Mouse (Mus musculus): ENCODE measurements around the gene Pcbp3.

Pcbp3 gene

DNA sequence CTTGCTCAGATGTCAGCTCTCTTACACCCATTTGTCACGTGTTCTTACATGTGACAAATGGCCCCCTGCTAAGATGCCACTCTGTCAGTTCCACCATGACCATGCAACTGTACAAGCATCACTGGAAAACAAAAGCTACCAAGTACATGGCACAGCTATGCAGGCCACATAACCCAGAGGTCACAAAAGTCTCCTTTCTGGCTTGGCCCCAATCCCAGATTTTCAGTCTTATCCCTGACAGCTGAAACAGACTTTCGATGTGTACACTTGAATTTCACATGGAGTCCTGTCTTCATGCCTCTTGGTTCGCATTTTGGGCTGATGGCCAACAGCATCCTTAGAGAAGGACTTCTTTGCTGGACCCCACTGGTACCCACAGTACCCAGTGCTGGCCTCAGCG is 116.8 kb downstream of the Pcbp3 start:
- no peak for DNase-seq (ENCODE audit: low spot score in 2 of 2)

- no peak for DNase-seq (ENCODE audit: low spot score in 2 of 2)
These were observed 117.3 kb downstream of the Pcbp3 start for GRCm38 (mm10) chr10:76844365-76844764.

DNA sequence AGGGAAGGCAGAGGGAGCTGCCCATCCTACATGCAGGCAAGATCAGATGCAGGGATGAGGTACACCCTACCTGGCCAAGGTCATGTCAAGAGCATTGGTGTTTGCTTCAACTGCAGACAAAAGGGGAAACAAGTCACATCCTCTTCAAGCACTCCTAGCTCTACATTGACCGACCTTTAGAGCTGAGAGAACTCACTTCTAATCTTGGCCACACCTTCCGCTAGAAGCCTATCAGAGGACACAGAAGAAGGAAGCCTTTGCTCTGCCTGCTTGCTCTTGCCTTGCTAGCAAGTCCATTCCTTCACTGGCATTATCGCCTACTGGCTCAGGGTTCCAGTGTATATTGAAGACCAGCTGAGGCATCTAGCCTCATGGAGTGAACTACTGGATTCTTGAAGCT is 119.6 kb downstream of the Pcbp3 start:
- no peak for DNase-seq (ENCODE audit: low spot score in 2 of 2)

GRCm38 (mm10) chr10:76841220-76841619 is 120.5 kb downstream of the Pcbp3 start:
- DNase-seq (ENCODE audit: low spot score in 2 of 2) = no peak

- no peak for DNase-seq (ENCODE audit: low spot score in 2 of 2)
These were observed 121.1 kb downstream of the Pcbp3 start for GRCm38 (mm10) chr10:76840566-76840965.

GRCm38 (mm10) chr10:76835497-76836357 is 126.0 kb downstream of the Pcbp3 start:
- DNase-seq (ENCODE audit: low spot score in 2 of 2) = peak; percentile 39 to 50

DNA sequence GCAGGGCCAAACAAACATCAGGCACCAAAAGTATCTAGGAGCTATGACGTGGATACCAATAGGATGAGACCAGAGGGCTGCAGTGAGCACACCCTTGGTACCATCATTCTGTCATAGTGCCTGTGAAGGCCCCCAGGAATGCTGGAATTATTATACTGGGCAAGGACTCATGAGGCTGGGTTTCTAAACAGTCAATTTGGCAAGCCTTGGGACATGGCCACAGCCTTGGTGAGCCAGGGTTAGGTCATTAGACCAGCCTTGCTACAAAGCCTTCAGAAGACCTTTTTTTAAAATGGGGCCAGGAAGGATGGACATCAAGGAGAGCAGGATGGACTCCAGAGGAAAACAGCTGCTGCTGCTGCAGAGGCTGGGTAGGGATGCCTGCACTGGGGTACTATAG is 128.8 kb downstream of the Pcbp3 start:
- no peak for DNase-seq (ENCODE audit: low spot score in 2 of 2)

DNA sequence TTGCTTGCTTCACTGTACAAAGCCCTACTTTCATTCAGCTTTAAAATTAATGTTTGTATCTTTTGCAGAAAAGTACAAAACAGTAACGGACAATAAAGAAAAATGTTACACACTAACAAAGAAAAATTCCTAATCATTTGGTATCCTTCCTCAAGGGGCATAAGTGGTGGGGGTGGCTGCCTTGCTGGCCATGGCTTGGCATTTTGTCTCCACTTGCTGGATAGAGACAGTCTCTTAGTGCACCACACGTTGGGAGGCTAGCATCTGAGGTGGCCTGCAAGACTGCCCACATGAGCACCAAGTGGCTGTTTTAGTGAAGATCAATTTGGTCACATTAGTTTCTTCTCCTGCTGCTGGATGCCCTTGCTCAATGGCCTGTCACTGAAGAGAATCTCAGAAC is 129.8 kb downstream of the Pcbp3 start:
- DNase-seq (ENCODE audit: low spot score in 2 of 2) = no peak

DNA sequence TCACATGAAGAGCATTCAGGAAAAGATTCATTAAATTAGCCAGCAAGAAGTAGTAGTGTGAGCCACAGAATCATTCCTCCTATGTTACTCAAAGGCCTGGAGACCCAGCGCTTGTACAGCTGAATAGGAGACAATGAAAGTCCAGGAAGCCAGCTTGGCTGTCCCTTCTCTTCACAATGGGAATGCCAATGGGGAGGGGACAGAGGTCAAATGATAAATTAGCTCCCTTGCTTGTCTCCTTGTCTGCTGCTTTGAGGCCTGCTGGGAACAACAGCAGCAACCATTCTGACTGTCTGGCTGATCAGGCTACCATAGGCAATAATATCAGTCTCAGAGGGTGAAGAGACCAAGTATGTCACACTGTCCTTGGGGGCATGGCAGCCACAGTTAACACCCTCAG is 130.5 kb downstream of the Pcbp3 start:
- DNase-seq (ENCODE audit: low spot score in 2 of 2) = no peak

- DNase-seq (ENCODE audit: low spot score in 2 of 2) = no peak
These were observed 132.8 kb downstream of the Pcbp3 start for GRCm38 (mm10) chr10:76828936-76829335.

- no peak for DNase-seq (ENCODE audit: low spot score in 2 of 2)
These were observed 139.0 kb downstream of the Pcbp3 start for GRCm38 (mm10) chr10:76822698-76823097.

DNA sequence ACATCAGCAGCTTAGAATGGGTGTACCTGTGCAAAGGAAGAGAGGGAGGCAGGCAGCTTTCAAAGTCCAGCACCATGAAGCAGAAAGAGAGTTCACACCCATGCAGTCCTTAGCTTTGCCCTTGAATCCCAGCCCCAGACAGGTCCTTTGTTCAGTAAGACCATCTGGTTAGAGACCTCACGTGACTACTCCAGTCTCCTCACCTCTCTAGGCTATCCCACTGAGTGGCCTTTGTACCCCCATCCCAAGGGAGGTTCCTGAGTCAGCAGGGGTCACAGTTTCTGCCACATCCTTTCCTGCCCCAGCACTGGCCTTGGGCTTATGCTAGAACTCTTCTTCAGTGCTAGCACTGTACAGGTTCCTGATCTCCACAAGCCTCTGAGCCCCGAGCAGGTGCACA is 142.4 kb downstream of the Pcbp3 start:
- no peak for DNase-seq (ENCODE audit: low spot score in 2 of 2)

DNA sequence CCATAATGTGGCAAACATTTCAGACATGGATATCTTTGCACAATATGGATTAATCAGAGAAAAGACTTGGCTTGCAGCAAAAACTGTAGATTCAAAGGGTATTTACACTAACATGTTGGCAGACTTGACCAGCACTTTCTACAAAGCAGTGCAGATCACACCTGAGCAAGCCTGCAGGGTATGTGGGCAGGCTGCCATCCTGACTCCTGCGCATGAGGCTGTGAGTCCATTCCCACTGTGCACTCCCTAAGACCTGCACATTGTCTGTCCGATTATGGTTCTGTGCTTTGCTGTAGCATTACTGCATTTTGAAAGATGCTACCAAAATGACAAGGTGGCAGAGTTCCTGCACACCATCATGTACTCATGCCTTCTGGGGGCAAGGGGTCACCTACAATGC is 143.3 kb downstream of the Pcbp3 start:
- DNase-seq (ENCODE audit: low spot score in 2 of 2) = no peak

GRCm38 (mm10) chr10:76816930-76817329 is 144.8 kb downstream of the Pcbp3 start:
- no peak for DNase-seq (ENCODE audit: low spot score in 2 of 2)

DNA sequence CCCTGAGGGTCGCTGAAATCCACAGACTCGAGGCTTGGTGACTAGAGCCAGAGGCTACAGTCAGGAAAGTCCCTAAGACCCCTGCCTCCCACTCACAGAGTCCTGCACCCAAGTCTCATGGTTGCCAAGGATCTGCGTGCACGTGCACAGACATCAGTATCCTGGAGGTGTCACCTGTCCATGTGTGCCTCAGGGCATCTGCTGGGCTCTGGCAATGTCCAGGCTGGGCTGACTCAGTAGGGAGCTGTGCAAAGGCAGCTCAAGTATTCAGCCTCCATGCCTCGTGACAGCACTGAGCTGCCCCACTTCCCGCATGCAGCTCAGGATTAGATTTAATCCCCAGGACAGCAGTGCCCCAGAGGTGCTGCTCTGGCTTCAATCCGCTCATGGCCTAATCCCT is 145.3 kb downstream of the Pcbp3 start:
- no peak for DNase-seq (ENCODE audit: low spot score in 2 of 2)

DNA sequence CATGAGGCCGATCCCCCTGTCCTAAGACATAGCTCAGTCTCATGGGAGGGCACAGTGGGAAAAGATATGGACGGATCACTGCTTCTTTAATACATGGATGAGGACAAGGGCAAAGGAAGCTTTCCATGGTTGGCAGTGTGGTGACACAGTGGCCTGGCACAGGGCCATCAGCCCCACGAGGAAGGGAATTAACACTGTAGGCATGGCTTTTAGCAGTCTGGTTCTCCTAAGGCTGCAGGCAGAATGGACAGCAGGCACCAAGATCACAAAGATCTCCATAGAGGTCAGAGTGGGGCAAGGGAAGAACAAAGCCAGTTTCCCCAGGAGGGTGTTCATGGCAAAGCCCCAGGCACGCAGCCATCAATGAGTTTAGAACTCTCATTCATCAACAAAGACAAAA is 146.2 kb downstream of the Pcbp3 start:
- no peak for DNase-seq (ENCODE audit: low spot score in 2 of 2)

GRCm38 (mm10) chr10:76814811-76815210 is 146.9 kb downstream of the Pcbp3 start:
- DNase-seq (ENCODE audit: low spot score in 2 of 2) = no peak

DNA sequence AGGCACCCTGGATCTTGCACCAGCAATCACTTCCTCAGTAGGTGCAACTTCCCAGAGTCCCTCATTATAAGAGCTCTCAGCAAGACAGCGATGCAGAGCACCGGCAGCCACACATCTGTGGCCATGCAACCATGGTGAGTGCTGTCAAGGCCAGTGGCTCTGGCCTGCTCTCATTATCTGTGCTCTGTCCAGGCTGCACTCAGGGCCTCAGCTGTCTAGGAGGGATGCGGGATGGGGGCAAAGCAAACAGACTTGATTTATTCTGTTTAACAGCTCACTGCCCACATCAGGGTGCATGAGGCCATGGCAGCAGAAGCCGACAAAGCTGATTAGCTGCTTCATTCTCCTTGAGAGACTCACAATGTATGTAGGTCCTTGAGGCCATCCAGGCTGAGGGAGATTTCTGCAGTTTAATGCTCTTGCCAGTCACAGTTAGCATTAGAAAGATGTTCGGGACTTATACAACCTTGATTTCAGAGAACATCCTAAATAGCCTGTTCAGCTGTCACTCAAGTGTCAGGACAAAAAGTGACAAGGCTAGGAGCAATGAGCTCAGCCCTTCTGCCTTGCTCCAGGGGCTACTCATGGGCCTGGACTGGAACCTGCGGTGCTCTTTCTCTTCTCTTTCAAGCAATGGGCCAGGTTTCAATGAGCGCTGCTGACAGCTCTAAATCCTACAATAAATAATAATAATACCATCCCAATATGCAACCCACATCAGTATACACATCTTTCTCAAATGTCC is 151.6 kb downstream of the Pcbp3 start:
- DNase-seq (ENCODE audit: low spot score in 2 of 2) = no peak

DNA sequence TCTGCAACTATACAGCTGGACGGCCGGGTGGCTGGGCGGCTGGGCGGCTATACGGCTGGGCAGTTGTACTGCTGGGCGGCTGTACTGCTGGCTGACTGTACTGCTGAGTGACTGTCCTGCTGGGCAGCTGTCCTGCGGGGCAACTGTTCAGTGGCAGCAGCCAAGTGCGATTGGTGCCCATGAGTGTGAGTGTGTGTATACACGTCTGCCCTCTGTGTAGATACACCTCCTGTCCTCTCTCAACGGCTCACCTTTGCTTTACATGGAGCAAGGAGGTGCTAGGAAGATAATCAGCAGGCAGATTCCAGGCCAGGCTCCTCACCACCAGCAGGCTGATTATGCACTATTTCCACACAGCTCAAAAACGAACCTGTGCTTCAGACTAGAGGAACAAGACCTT is 152.2 kb downstream of the Pcbp3 start:
- DNase-seq (ENCODE audit: low spot score in 2 of 2) = no peak

DNA sequence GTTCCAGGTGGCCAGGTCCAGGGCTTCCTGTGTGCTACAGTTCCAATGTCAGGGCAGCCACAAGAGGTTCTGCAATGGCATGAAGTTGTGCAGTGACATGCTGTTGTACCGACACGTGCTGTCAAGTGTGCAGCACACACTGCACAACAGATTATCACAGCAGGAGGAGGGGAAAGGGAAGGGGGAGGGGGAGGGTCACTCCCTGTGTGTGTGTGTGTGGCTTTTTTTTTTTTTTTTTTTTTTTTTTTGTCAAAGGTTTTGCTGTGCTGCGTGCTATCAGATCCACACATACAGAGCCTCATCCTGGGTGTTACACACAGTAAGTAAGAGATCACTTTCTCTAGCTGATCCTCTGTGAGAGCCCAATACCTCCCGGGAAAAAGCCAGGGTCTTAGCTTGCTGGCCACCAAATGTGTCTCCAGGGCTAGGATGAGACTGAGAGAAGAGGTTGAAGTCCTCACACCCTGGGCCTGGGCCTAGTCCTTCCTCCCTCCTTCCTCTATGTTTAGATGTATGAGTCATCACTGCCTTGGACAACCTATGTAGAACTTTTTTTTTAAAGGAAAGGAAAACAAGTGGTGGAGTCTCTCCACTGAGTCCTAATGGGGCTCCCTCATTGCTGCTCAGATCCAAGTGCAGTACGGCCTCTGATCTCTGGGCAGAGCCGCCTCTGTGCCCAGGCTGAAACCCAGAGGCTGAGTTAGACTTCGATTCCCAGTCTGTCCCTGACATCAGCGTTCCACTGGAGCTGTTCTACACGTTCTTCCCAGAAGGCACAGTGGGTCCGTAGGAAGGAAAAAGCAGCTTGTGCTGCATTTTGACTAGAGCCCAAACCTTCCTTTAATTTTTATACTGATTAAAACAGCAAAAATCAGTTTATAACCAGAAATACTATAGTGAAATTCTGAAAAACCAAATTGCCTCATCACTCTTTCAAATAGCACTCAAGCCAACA is 153.0 kb downstream of the Pcbp3 start:
- DNase-seq (ENCODE audit: low spot score in 2 of 2) = no peak

DNA sequence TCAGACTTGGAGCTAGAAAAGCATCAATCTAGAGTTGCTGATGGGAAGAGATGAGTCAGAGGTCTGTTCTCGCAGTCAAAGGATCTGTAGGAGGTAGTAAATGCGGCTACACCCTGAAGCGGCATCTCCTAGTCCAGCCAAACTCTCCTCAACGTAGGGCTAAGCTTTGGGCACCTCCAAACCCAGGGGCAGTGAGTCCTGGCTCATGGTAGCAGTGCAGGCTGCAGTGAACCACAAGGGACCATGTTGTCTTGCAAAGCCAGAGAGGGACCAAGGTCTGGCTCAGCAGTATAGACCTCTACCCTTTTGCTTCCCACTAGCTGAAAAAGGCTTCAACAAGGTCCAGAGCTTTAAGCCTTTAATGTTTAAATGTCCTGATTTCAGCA is 159.2 kb downstream of the Pcbp3 start:
- DNase-seq (ENCODE audit: low spot score in 2 of 2) = no peak

Measured in spleen, postnatal 36 days (tissue).